Mouse (Mus musculus) right cerebral cortex, postnatal 36 days (tissue): ENCODE measurements around the gene Zbtb42.

Experiments
- DNase-seq, 2 experiments: peaks; one replicate each; pipeline ENCODE4 v3.0.0; 2022; ENCODE audit warnings: low spot score in 2 of 2, mixed read lengths in 1 of 2

The Zbtb42 gene

GRCm38 (mm10) chr12:112693185-112694126, 14.8 kb downstream of the Zbtb42 start:
- DNase-seq, result peak; percentile 91

DNA sequence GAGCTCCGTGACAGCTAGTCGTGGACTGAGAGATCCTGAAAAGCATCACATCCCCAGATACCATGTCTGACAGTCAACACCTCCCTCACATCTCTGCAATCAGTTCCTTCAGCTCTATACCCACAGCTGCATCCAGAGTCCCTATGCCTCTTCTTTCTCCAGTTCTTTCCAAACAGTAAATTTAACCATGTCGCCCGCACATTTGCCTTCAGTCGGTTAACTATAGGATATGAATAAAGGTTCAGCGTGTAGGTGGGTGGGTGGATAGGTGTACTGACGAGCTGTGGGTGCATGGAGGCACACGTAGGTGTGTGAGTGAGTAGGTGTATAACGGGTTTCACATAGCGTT, 15.5 kb downstream of the Zbtb42 start:
- no peak for DNase-seq

GRCm38 (mm10) chr12:112696806-112697425, 18.3 kb downstream of the Zbtb42 start:
- DNase-seq, result no peak

- no peak for DNase-seq
Measured at GRCm38 (mm10) chr12:112700522-112700921, 21.9 kb downstream of the Zbtb42 start.

- DNase-seq, result no peak
Measured at GRCm38 (mm10) chr12:112702374-112703320, 24.0 kb downstream of the Zbtb42 start.

DNA sequence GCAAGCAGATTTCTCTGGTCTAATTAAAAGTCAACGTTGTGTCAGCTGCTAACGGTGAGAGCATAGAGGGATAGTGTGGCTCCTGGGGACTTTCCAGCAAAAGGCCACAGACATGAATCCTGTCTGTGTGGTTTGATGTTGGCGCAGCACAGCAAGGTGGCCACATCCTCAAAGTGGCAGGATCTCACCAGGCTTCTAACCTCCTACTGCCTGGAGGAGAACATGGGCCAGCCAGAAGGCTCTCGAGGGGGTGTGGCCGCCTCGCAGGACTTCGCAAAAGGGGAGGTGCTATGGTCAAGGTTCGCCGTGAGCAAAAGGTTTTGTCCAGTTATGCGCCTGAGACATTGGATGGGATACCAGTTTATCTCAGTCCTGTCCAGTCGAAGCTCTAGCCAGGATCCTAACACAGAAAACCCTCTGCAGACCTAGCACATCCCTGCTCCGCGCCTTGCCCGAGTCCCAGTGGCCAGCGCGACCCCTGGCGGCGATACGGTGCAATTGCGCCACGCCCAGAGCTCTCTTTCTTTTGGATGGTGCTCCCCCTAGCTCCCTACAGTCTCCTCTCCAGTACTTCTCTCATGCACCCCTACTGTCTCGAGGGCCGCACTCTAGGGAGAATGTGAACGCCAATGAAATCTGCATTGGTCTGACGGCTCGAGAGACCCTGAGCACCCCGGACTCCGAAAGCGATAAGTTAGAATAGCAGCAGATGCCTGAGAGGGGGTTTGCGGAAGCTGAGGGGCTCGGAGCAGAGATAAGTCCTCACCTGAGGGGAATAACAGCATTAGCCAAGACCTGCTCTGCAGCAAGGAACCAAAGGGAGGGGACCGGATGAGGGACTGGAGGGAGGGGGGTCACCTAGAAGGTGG, 28.3 kb downstream of the Zbtb42 start:
- DNase-seq, result peak; percentile 69 to 82

GRCm38 (mm10) chr12:112707573-112707869, 28.9 kb downstream of the Zbtb42 start:
- no peak for DNase-seq

DNA sequence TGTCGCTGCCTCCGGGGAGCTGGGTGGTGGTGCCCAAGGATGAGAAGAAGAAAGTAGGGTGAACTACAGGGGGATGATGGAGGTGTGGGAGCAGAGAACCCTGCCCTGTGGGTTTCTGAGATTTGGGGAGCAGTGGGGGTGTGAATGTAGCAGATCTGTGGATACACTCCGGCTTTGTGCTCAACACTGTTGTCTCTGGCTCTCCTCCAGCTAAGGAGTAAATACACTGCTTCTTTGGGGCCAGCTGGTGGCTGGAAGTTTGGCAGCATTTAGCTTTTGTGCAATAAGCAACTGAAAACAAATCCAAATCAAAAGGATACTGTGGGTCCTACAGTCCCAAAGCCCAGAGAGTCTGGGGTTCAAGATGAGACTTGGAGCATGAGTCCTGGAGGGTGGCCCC, 35.4 kb downstream of the Zbtb42 start:
- no peak for DNase-seq

- DNase-seq, result no peak
Measured at GRCm38 (mm10) chr12:112717140-112717539, 38.5 kb downstream of the Zbtb42 start.

GRCm38 (mm10) chr12:112718995-112719394, 40.4 kb downstream of the Zbtb42 start:
- no peak for DNase-seq

DNA sequence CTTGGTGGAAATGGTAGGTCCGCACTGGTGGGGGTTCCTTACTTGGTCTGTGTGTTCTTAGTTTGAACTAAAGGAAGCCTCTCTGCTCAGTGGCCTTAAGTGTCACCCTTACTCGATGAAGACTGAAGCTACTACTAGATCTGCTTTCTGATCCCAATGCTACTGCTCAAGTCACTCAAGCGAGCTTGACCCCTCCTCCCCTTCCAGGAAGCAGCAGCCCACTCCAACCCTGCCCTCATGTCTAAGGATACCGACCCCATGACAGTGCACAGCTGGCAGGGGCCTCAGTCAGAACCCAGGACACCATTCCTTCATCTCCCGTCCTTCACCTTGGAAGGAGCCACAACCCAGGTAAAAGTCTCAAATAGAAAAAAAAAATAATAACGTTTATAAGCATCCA, 41.6 kb downstream of the Zbtb42 start, which contains the start of gene Cep170b:
TSS of gene Cep170b (plus strand) at position 240 of the 400 bp plus-strand sequence.
- DNase-seq, result no peak

- DNase-seq, result no peak
Measured at GRCm38 (mm10) chr12:112720890-112721423, 42.3 kb downstream of the Zbtb42 start.

- no peak for DNase-seq
Measured at GRCm38 (mm10) chr12:112721424-112722239, 43.0 kb downstream of the Zbtb42 start.

DNA sequence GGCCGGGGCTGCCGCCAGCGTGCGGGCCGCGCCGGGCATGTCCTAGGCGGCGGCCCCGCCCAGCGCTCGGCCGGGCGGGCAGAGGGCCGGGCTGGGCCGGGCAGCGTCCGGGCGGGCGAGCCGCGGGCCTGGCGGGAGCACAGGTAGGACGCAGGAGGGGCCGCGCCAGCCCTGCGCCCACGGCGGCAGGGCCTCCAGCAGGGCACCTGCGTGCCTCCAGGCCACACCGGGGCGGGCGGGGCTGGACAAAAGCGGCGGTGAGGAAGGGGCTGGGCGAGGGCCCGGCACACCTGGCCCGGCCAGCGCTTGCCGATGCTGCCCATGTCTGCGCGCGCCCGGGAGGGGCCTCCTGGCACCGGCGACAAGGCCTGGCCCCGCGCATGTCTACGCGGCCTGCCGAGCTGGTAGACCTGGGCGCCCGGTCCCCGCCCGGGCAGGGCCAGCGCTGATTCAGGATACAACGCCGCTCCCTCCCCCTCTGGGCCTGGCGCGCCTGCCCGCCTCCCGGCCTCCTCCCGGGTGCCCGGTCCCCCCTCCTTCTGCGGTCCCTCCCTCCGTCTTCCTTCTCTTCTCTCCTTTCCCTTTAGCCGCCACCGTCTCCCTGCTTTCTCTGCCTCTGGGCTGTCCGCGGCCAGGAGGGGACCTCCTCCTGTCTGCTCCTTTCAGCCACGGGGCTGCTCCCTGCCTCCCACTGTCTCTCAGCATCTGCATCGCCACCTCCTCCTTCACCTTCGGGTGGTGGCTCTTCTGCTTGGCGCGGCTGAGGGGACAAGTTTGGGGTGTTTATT, 43.8 kb downstream of the Zbtb42 start:
- no peak for DNase-seq

- no peak for DNase-seq
Measured at GRCm38 (mm10) chr12:112723028-112723330, 44.4 kb downstream of the Zbtb42 start.

GRCm38 (mm10) chr12:112723445-112723844, 44.8 kb downstream of the Zbtb42 start:
- no peak for DNase-seq

DNA sequence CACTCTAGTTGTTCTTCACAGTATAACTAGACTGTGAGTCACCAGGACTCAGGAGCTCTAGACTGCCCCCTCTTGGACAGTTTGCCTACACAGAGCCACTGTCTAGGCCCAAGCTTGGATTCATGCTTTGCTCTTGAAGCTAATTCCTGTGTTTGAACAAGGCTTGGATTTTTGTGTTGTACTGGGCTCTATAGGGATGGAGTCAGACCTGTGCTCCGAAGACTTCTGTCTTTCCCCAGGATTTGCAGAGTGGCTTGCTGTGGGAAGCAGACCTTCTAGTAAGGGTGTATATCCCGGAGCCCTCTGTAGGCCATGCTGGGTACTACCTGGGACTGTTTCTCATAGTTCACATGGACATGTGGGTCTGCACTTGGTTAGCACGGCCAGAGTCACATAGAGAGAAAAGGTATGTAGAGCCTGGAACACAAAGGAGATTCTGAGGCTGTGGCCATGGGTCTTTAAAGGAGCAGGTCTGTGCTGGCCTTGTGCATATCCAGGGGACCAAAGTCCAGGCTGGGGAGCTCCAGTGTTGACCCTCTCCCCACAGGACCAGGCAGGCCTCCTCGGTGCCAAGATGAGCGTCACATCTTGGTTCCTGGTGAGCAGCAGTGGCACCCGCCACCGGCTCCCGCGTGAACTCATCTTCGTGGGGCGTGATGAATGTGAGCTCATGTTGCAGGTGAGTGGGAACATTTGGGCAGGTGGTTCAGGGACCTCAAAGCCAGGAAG, 45.6 kb downstream of the Zbtb42 start:
- peak in 1 of 2 experiments; percentile 65 for DNase-seq

- no peak for DNase-seq
Measured at GRCm38 (mm10) chr12:112727801-112728200, 49.2 kb downstream of the Zbtb42 start.

DNA sequence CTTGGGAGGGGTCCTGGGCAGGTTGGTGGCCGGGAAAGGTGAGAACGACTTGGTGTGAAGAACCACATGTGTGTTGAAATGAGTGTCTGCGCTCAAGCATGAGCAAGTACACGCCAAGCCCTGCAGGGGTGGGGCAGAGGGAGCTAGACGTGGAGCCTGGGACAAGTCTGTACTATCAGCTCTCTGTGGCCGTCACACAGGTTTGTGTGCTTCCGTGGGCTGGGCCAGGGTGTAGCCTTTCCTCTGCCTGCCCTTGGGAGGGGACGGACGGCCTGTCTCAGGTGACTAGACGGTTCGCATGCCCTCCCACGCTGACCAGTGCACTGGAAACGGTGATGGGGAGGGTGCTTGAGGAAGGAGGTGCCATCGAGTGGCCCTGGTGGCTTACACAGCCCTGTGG, 52.2 kb downstream of the Zbtb42 start:
- no peak for DNase-seq
